Mouse (Mus musculus) layer of hippocampus, adult 11-12 months (tissue): Measurements from ENCODE around the gene Kif9.
A peak's percentile ranks its signal among the peaks of the same experiment; 100 is the strongest.

ENCODE experiments used
- DNase-seq: peaks from one replicate; pipeline ENCODE4 v3.0.0; 2022; ENCODE audit warnings: low spot score

The Kif9 gene

DNA sequence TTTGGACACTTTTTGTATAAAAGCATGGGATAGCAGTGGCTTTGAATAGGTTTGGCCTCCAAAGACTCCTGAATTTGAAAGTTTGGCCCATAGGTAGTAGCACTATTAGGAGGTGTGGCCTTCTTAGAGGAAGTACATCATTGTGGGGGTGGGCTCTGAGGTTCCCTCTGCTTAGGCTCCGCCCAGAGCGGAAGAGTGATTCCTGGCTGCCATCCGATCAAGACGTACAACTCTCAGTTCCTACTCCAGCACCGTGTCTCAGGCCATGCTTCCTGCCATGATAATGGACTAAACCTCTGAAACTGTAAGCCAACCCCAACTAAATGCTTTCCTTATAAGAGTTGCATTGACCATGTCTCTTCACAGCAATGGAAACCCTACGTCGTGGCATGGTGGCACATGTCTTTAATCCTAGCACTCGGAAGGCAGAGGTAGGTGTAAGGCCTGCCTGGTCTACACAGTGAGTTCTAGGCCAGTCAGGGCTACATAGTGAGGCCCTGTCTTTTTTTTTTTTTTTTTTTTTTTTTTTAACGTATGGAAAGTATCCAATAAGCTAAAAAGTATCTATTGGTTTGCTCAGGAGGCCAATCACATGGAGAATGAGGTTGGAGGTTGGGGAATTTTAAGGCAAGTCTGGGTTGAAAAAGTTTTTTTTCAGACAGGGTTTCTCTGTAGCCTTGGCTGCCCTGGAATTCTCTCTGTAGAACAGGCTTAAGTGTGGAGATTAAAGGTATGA is 52.4 kb downstream of the Kif9 start:
- no peak for DNase-seq

DNA sequence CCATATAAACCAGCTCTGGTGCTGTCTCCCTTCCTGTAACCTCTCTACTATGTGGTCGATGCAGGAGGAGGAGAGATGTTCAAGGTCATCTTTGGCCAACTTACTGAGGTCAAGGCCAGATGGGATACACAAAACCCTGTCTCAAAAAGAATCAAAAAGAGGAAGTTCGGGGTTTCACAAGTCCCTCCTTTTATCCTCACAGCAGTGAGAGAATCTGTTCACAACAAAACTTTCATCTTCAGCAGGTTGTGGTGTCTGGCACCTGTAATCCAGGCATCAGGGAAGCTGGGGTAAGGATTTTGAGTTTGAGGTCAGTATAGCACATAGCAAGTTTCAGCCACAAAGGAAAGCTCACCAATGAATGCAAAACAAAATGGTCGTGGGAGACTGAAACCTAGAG is 53.9 kb downstream of the Kif9 start:
- no peak for DNase-seq

- DNase-seq = no peak
Measured at GRCm38 (mm10) chr9:110531151-110531791, 54.5 kb downstream of the Kif9 start.

DNA sequence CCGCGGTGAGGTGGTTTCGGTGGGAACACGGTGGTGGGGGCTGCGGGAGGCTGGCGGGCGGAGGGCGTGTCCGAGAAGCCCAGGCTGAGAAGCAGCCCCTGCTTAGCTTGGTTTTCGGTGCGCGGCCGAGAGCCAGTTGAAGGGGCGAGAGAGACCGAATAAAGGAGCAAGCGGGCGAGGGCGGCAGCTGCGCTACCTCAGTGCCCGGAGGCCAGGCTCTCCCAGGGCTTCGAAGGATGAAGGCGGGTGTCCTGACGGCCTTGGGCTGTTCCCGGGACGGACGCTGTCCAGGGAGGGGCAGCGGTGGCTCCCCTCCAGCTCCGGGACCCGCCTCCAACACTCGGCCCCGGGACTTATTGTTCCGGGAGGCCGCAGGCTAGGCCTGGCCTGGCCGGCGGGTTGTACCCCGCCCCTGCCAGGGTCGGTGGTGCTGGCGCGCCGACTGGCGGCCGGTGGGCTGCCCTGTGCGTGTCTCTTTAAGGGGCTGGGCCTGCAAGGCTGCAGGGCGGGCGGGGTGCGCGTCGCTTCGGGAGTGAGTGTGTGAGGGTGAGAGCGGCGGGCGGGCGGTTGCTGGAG is 55.2 kb downstream of the Kif9 start:
- peak; percentile 96 for DNase-seq

GRCm38 (mm10) chr9:110532538-110533291 is 56.0 kb downstream of the Kif9 start, which contains the start of gene Setd2:
TSS of gene Setd2 (plus strand) at chr9:110532597.
- peak; percentile 58 for DNase-seq

DNA sequence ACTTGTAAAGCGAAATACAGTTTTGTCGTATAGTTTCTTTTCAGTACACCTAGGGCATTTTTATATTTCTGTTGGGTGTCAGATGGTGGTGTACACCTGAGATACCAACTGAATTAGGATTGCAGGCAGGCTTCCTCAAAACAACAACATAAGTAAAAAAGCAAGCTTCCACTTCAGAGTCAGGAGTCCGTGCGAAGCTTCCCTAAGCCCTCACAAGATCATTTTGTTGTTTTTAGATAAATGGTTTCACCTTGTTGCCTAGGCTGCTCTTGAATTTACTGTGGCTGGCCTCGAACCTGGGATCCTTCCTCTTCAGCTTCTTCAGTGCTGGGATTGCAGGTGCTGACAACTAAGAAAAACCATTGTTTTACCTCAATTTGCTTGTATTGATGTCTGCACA is 56.9 kb downstream of the Kif9 start:
- DNase-seq = no peak

GRCm38 (mm10) chr9:110535114-110535513 is 58.4 kb downstream of the Kif9 start:
- DNase-seq = no peak

DNA sequence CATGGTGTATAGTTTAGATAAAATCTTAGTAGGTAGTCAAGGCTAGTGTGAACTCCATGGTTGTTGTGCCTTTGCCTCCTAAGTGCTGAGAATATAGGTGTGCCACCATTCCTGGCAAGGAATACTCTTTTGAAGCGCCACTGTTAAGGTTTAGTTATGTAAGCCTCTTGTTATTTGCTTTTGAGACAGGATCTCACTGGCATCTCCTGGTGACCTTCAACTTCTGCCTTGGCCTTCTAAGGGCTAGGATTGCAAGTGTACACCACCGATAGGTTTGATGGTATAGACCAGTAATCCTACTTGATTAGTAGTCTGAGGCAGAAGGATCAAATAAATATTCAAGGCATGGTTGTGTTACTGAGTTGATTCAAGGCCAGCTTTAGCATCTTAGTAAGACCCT is 59.9 kb downstream of the Kif9 start:
- no peak for DNase-seq

DNA sequence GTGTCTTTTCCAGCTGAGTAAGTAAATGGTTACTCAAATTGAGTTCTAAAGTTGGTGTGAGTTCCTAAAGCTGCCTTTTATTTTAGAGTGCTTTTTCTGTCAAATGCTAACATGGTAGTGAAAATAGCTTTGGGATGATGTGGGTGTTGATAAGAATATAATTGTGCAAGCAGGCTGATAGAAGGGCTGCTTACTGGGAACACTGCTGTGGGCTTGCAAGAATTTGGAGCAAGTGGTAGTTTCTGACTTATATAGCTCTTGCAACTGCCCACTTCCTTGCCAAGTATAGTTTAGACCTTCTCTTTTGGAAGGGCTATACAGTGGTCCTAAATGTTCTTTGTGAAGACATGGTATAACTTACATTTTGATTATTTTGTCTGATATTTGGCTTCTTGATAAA is 61.8 kb downstream of the Kif9 start:
- DNase-seq = no peak

GRCm38 (mm10) chr9:110541988-110542387 is 65.2 kb downstream of the Kif9 start:
- DNase-seq = no peak

GRCm38 (mm10) chr9:110548261-110548660 is 71.5 kb downstream of the Kif9 start:
- no peak for DNase-seq

DNA sequence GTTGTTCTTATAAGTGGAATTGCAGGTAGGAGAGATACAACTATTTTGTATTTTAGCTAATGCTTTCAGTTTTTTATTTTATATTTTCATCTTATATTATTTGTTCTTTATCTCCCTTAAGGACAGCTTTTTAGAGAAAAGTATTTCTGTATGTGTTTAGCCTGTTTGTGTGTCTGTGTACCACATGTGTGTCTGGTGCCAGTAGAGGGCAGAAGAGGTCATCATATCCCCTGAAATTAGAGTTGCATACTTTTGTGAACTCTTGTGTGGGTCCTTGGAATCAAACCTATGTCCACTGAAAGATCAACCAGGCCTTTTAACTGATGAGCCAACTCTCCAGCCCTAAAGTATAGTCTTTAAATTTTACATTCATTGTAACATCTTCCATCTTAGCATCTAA is 91.6 kb downstream of the Kif9 start:
- DNase-seq = no peak
